Comparison of ENCODE assay signal across 8 mouse cellular contexts in genomic region chr5:25530629-25531028, GRCm38 (mm10). TPM values are rescaled to one million over a fixed set of nuclear protein-coding genes. Genes with fewer than 3 reads are reported as not detected.
DNase-seq lines count a peak whose midpoint lies in the region; ATAC-seq and TF ChIP-seq lines count a peak whose summit lies in the region.
"Had no signal": no experiment of that assay in that cellular context is flagged by ENCODE, and none has a peak within 500 bp of the region (broad histone marks: within the 10 kb centered on the region; RNA-seq: fewer than 3 reads in every experiment).

No protein-coding gene starts in this region.

- peak overlapping the region; percentile 99 for H3K27ac ChIP-seq in layer of hippocampus, adult 2 months
- peak overlapping the region; percentile 93 for H3K27ac ChIP-seq in embryonic facial prominence, embryonic 10.5 days (replicated peaks)
- peak overlapping the region; percentile 96 for H3K27ac ChIP-seq in hindbrain, postnatal 0 days

- H3K79me2 ChIP-seq in myocyte (ENCODE audit: control insufficient read depth, insufficient read depth) = no peaks in the 10 kb centered on the region

- peak overlapping the region; percentile 78 for H3K4me2 ChIP-seq in hindbrain, postnatal 0 days (ENCODE audit: low read depth, low read length)
- peak overlapping the region; percentile 85 for H3K4me2 ChIP-seq in myocyte (ENCODE audit: low read depth)

- no peaks in the 10 kb centered on the region for H3K9me3 ChIP-seq in embryonic facial prominence, embryonic 10.5 days
- H3K9me3 ChIP-seq in hindbrain, postnatal 0 days (ENCODE audit: low read length) = no peaks in the 10 kb centered on the region

- no peak for ATAC-seq in hindbrain, postnatal 0 days
- ATAC-seq in erythroid progenitor cell, adult 5-6 weeks (replicated peaks; ENCODE audit: low FRiP score, poor library complexity, severe bottlenecking) = no peak

- peak overlapping the region; percentile 83 for H3K4me3 ChIP-seq in layer of hippocampus, adult 2 months
- peak overlapping the region; percentile 78 for H3K4me3 ChIP-seq in embryonic facial prominence, embryonic 10.5 days
- peak overlapping the region; percentile 64 for H3K4me3 ChIP-seq in hindbrain, postnatal 0 days (ENCODE audit: low read length)
- H3K4me3 ChIP-seq in myocyte = peak overlapping the region; percentile 36

- H3K4me1 ChIP-seq in embryonic facial prominence, embryonic 10.5 days = peaks cover 30% of the 10 kb centered on the region
- 0 out of 2 replicates have a peak, but pooled peaks cover 5% of the 10 kb centered on the region for H3K4me1 ChIP-seq in hindbrain, postnatal 0 days (ENCODE audit: insufficient read depth, low read length)

- no peak for TF ChIP-seq CTCF in layer of hippocampus, adult 2 months (conservative IDR thresholded peaks at IDR 0.05)
- no peak for TF ChIP-seq CTCF in hindbrain, postnatal 0 days (IDR thresholded peaks at IDR 0.05; ENCODE audit: low read depth)

- WGBS in embryonic facial prominence, embryonic 10.5 days = 44% methylated on average over 2 of the region's 2 CpGs
- WGBS in hindbrain, postnatal 0 days = 11% methylated on average over 2 of the region's 2 CpGs

- peak overlapping the region; percentile 32 for H3ac ChIP-seq in myocyte (ENCODE audit: control insufficient read depth, insufficient read length)

- peak overlapping the region; percentile 77 for H3K9ac ChIP-seq in hindbrain, postnatal 0 days (replicated peaks; ENCODE audit: low read length)

- no peak for DNase-seq in layer of hippocampus, adult 2 months (ENCODE audit: low spot score in 2 of 2)
- no peak for DNase-seq in layer of hippocampus, postnatal 10 days (ENCODE audit: low spot score in 2 of 2)
- DNase-seq in embryonic facial prominence, embryonic 10.5 days (ENCODE audit: low spot score) = no peak
- no peak for DNase-seq in hindbrain, postnatal 0 days (ENCODE audit: low spot score)
- DNase-seq in right cerebral cortex, postnatal 25 days = no peak
- DNase-seq: lung, postnatal 4 days had no signal

- peaks cover 8% of the 10 kb centered on the region for H3K27me3 ChIP-seq in embryonic facial prominence, embryonic 10.5 days (replicated peaks; ENCODE audit: low read depth, poor library complexity, severe bottlenecking)
- no peaks in the 10 kb centered on the region for H3K27me3 ChIP-seq in hindbrain, postnatal 0 days (ENCODE audit: insufficient read depth, low read length)
- no peaks in the 10 kb centered on the region for H3K27me3 ChIP-seq in myocyte (ENCODE audit: control insufficient read depth, insufficient read depth, insufficient read length)

- no peak for TF ChIP-seq POLR2A in myocyte (IDR thresholded peaks at IDR 0.05; ENCODE audit: insufficient read length, low read depth)

- no peaks in the 10 kb centered on the region for H3K36me3 ChIP-seq in embryonic facial prominence, embryonic 10.5 days (replicated peaks)
- no peaks in the 10 kb centered on the region for H3K36me3 ChIP-seq in hindbrain, postnatal 0 days (ENCODE audit: insufficient read depth, low read length)
- no peaks in the 10 kb centered on the region for H3K36me3 ChIP-seq in myocyte (ENCODE audit: control insufficient read depth, insufficient read depth)

TF ChIP-seq in myocyte, 11 proteins besides CTCF, POLR2A, EP300 and RAD21:
- TF ChIP-seq MYOG (IDR thresholded peaks at IDR 0.05; ENCODE audit: control insufficient read depth in 1 of 3, insufficient read depth in 1 of 3, insufficient read length in 2 of 3, low read depth in 2 of 3) = no peak
- no peak for TF ChIP-seq TCF3 (IDR thresholded peaks at IDR 0.05; ENCODE audit: insufficient read length, low read depth)
- TF ChIP-seq REST (IDR thresholded peaks at IDR 0.05; ENCODE audit: insufficient read depth, insufficient read length) = no peak
- no peak for TF ChIP-seq USF1 (IDR thresholded peaks at IDR 0.05; ENCODE audit: low read depth)
- no peak for TF ChIP-seq MYOD1 (IDR thresholded peaks at IDR 0.05; ENCODE audit: control insufficient read depth in 1 of 3, insufficient read length in 2 of 3, low read depth in 2 of 3)
- no peak for TF ChIP-seq MAX (IDR thresholded peaks at IDR 0.05; ENCODE audit: low read depth)
- TF ChIP-seq CEBPB (IDR thresholded peaks at IDR 0.05; ENCODE audit: insufficient read depth, poor library complexity, severe bottlenecking) = no peak
- TF ChIP-seq E2F4 (IDR thresholded peaks at IDR 0.05; ENCODE audit: insufficient read depth) = no peak
TF ChIP-seq in myocyte: peak in this region for 0.

RNA-seq across cellular contexts. Expression of gene Cct8l1, which starts 14.8 kb away (rescaled TPM):
- under 1 TPM; 0.25 to 0.49 TPM for total RNA-seq in layer of hippocampus, adult 2 months (2021)
- under 1 TPM in 1 of 2 experiments, not detected in 1; 0.18 TPM for total RNA-seq in layer of hippocampus, postnatal 10 days (2021)
- 0.07 and 0.08 TPM in 2 replicates for polyA plus RNA-seq in embryonic facial prominence, embryonic 10.5 days (2016; fragmentation: Nextera tagmentation; extraction: Ambion mirVana)
- total RNA-seq in hindbrain, postnatal 0 days (2014; rRNA removed) = not detected in 2 replicates
- polyA plus RNA-seq in hindbrain, postnatal 0 days (2015; fragmentation: Nextera tagmentation; extraction: Ambion mirVana) = not detected in 2 replicates
- not detected for polyA plus RNA-seq in myocyte (2012; fragmentation: generic; extraction: Trizol)
- not detected in 2 replicates for total RNA-seq in erythroid progenitor cell, adult 5-6 weeks (2015; ENCODE audit: low replicate concordance)
- total RNA-seq in erythroid progenitor cell, adult 5-6 weeks (2017; ENCODE audit: low replicate concordance) = not detected in 2 replicates

RNA-seq across cellular contexts. Expression of gene Kmt2c, which starts 32.0 kb away (rescaled TPM):
- 10 to 100 TPM; 79.3 to 89.9 TPM for total RNA-seq in layer of hippocampus, adult 2 months (2021)
- total RNA-seq in layer of hippocampus, postnatal 10 days (2021) = 10 to 100 TPM; 82.4 to 88.7 TPM
- polyA plus RNA-seq in embryonic facial prominence, embryonic 10.5 days (2016; fragmentation: Nextera tagmentation; extraction: Ambion mirVana) = 11.8 and 11.9 TPM in 2 replicates
- total RNA-seq in hindbrain, postnatal 0 days (2014; rRNA removed) = 40.2 and 46.5 TPM in 2 replicates
- 10.8 and 11.1 TPM in 2 replicates for polyA plus RNA-seq in hindbrain, postnatal 0 days (2015; fragmentation: Nextera tagmentation; extraction: Ambion mirVana)
- polyA plus RNA-seq in myocyte (2012; fragmentation: generic; extraction: Trizol) = 4.1 TPM
- 133 and 153 TPM in 2 replicates for total RNA-seq in erythroid progenitor cell, adult 5-6 weeks (2015; ENCODE audit: low replicate concordance)
- total RNA-seq in erythroid progenitor cell, adult 5-6 weeks (2017; ENCODE audit: low replicate concordance) = 153 and 179 TPM in 2 replicates
